Mouse (Mus musculus) hindbrain, embryonic 16.5 days (tissue): ENCODE results near the gene Tcp11. TPM values are rescaled to one million over a fixed set of nuclear protein-coding genes. Genes with fewer than 3 reads are reported as not detected.
A peak's percentile ranks its signal among the peaks of the same experiment; 100 is the strongest.

Source experiments
- ATAC-seq: fragments of 200-750 bp; cut with Nextera tagmentation; 2 replicates; pipeline ENCODE4 v1.8.0; 2017; ENCODE audit warnings: moderate TSS enrichment, moderate library complexity
- H3K27ac ChIP-seq: fragments of 300-500 bp; sonication (generic); 2 replicates; pipeline ENCODE4 v1.5.1; 2014; ENCODE audit warnings: low read depth, mild to moderate bottlenecking, control low read depth, low read length, moderate library complexity
- H3K27me3 ChIP-seq: fragments of 300-500 bp; sonication (generic); replicated peaks from 2 replicates; pipeline ENCODE4 v1.6.1; 2014; ENCODE audit warnings: low read length; ENCODE audit not compliant: control insufficient read depth, insufficient read depth
- H3K36me3 ChIP-seq: fragments of 300-500 bp; sonication (generic); 2 replicates; pipeline ENCODE4 v1.6.1; 2014; ENCODE audit warnings: mild to moderate bottlenecking, low read length, moderate library complexity, mixed read lengths; ENCODE audit not compliant: control insufficient read depth, insufficient read depth
- H3K4me1 ChIP-seq: fragments of 300-500 bp; sonication (generic); 2 replicates; pipeline ENCODE4 v1.6.1; 2014; ENCODE audit warnings: low read depth, low read length; ENCODE audit not compliant: control insufficient read depth, insufficient read depth
- H3K4me2 ChIP-seq: fragments of 300-500 bp; sonication (generic); 2 replicates; pipeline ENCODE4 v1.6.1; 2014; ENCODE audit warnings: mild to moderate bottlenecking, low read length, control low read depth, moderate library complexity
- H3K4me3 ChIP-seq: fragments of 300-500 bp; sonication (generic); 2 replicates; pipeline ENCODE4 v1.5.1; 2014; ENCODE audit warnings: mild to moderate bottlenecking, low read length, control low read depth, moderate library complexity
- H3K9ac ChIP-seq: fragments of 300-500 bp; sonication (generic); 2 replicates; pipeline ENCODE4 v1.6.1; 2014; ENCODE audit warnings: low read depth, mild to moderate bottlenecking, control low read depth, low read length, moderate library complexity
- H3K9me3 ChIP-seq: fragments of 300-500 bp; sonication (generic); 2 replicates; pipeline ENCODE4 v1.6.1; 2014; ENCODE audit warnings: mild to moderate bottlenecking, low read length, moderate library complexity; ENCODE audit not compliant: control insufficient read depth
- WGBS: fragments of 180-500 bp; shearing (Covaris S2); extraction: QIAGEN DNeasy Blood & Tissue Kit; methylation state at CpG from one replicate; pipeline ENCODE4 v1.1.7; 2014; 5-methylcytosine and 5-hydroxymethylcytosine counted together
- polyA plus RNA-seq: library from polyadenylated mRNA; unstranded; fragments of >200 nt; fragmentation: Nextera tagmentation; extraction: Ambion mirVana; gene quantifications from 2 replicates; pipeline ENCODE4 v1.2.1, GENCODE M21; 2015

Gene Tcp11
- polyA plus RNA-seq, 1 experiment from 2014 or later, result 1.6 TPM

DNA sequence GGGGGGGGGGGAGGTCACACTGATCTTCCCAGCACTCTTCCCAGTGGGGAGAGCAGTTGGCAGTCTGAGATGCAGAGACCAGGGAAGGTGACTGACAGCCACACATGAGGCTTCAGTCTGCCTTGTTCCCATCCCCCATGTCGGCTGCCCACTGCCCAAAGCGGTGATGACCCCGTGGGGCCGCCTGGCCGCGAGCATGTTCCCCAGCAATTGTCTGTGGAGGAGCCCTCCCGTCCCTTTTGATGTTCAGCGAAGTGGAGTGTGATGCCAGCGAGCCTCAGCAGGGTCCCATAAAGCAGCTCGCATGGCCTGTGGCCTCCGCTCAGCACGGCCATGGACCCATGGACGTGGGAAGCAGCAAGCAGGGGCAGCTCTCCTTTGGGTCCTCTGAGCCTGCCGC is 26.8 kb upstream of the Tcp11 start:
- no peaks in the 10 kb centered on the region for H3K4me1 ChIP-seq
- no peak overlapping the region for H3K9ac ChIP-seq
- 4% methylated on average over 14 of the region's 14 CpGs for WGBS
- no peak for ATAC-seq
- H3K27me3 ChIP-seq, result no peaks in the 10 kb centered on the region
- H3K4me3 ChIP-seq, result no peak overlapping the region
- no peak overlapping the region for H3K4me2 ChIP-seq
- H3K27ac ChIP-seq, result no peak overlapping the region
- H3K36me3 ChIP-seq, result no peaks in the 10 kb centered on the region
- H3K9me3 ChIP-seq, result no peaks in the 10 kb centered on the region

DNA sequence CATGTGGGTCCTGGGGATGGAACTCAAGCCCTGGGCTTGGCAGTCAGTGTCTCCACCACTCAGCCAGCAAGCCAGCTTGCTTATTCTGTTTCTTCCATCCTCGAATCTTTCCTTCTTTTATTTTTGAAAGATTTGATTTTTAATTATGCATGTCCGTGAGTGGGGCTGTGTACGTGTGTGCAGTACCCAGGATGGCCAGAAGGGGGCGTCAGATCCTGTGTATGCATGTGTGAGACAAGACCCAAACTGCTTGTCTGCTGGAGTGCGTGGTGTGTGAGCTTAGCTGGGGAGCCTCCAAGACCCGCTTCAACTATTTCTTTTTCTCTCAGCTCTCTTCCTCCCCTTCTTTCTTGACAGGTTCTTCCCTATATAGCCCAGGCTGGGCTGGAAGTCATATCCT is 25.9 kb upstream of the Tcp11 start:
- Histone ChIP-seq H3K9me3 (no peaks in the 10 kb centered on the region), H3K27me3 (no peaks in the 10 kb centered on the region), H3K4me1 (peaks cover 7% of the 10 kb centered on the region), H3K9ac (no peak overlapping the region), H3K27ac (no peak overlapping the region), H3K4me2 (no peak overlapping the region), H3K36me3 (no peaks in the 10 kb centered on the region), H3K4me3 (no peak overlapping the region)
- WGBS, result 76% methylated on average over 6 of the region's 6 CpGs
- ATAC-seq, result no peak

DNA sequence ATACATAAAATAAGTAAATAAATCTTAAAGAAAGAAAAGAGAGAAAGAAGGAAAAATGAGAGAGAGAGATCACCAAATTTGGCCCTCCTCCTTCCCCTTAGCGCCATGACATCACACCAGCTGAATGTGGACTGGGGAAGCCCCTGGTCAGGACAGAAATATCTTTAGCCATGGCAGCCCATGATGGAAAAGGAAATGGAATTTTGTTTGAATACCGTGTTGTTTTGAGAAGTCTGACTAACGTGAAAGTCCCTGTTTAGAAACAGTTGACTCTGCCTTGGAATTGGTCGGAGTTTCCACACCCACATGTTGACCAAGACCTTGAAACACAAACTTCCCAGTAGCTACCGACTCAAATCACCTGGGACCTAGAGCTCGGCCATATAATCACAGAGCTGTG is 24.0 kb upstream of the Tcp11 start:
- H3K4me3 ChIP-seq, result no peak overlapping the region
- WGBS, result 89% methylated on average over 6 of the region's 6 CpGs
- H3K36me3 ChIP-seq, result no peaks in the 10 kb centered on the region
- no peak overlapping the region for H3K4me2 ChIP-seq
- no peaks in the 10 kb centered on the region for H3K27me3 ChIP-seq
- H3K9me3 ChIP-seq, result no peaks in the 10 kb centered on the region
- H3K4me1 ChIP-seq, result peaks cover 7% of the 10 kb centered on the region
- no peak for ATAC-seq
- H3K27ac ChIP-seq, result no peak overlapping the region
- no peak overlapping the region for H3K9ac ChIP-seq

DNA sequence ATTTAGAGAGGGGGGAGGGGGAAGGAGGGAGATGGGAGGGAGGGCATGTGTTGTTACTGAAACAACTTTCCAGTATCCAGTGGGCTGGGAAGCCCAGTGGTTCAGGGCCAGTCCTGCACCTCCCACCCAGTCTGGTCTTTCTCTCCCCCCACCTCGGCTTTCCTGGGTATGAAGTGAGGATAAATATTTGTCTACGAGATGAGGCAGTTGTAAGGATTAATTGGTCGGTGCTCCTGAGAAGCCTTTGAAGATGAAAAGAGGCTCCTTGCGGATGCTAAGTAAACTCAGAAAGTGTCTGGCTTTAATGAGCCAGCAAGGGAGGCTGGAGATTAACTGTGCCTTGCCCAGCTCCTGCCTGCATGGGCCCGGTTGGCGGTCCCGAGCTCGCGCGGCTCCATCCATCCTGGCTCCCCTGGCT is 21.5 kb upstream of the Tcp11 start:
- H3K9me3 ChIP-seq, result no peaks in the 10 kb centered on the region
- no peak for ATAC-seq
- H3K4me1 ChIP-seq, result peaks cover 7% of the 10 kb centered on the region
- H3K4me3 ChIP-seq, result no peak overlapping the region
- 0 out of 2 replicates have a peak overlapping the region, but pooled peaks have one; percentile 9 for H3K9ac ChIP-seq
- no peaks in the 10 kb centered on the region for H3K27me3 ChIP-seq
- no peaks in the 10 kb centered on the region for H3K36me3 ChIP-seq
- WGBS, result 37% methylated on average over 10 of the region's 10 CpGs
- no peak overlapping the region for H3K4me2 ChIP-seq
- no peak overlapping the region for H3K27ac ChIP-seq

DNA sequence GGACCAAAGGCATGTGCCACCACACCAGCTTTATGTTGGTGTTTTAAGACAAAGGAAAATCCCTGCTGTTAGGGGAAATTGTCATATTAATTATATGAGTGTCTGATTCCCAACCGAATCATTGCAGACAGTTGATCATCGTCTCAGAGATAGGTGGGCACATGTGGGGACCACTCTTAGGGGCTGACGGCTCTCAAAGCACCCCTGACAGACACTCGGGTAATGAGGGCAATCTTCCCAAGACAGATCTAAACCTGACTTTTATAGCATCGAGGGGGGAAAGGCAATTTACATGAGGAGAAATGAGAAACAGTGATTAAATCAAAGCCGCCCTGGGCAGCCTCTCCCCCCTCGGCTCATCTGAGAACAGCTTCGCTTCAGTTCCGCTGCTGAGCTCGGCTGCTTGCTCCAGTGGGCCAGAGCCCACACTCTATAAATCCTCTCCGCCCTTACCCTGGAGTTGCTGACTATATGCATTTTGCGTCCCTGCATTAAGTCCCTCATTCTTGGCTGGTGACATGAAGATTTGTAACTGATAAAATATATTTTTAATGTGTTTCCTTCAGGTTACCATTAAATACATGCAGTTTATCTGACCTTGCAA is 20.9 kb upstream of the Tcp11 start:
- Histone ChIP-seq H3K9me3 (no peaks in the 10 kb centered on the region), H3K27ac (no peak overlapping the region)

DNA sequence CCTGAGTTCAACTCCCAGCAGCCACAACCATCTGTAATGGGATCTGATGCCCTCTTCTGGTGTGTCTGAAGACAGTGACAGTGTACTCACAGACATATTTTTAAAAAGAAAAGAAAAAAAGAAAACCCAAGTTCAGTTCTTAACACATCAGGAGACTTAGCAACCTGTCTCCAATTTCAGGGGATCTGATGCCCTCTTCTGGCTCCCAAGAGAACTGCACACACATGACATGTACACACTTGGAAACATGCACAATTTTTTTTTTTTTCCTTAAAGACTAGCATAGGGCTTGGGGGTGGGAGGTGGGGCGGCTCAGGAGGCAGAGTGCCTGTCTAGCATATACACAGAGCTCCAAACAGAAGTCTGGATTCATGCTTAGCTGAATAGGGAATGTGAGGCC is 20.2 kb upstream of the Tcp11 start:
- H3K36me3 ChIP-seq, result no peaks in the 10 kb centered on the region
- ATAC-seq, result no peak
- no peak overlapping the region for H3K9ac ChIP-seq
- no peaks in the 10 kb centered on the region for H3K9me3 ChIP-seq
- peaks cover 7% of the 10 kb centered on the region for H3K4me1 ChIP-seq
- 93% methylated on average over 1 of the region's 1 CpGs for WGBS
- H3K4me3 ChIP-seq, result no peak overlapping the region
- H3K27ac ChIP-seq, result no peak overlapping the region
- H3K4me2 ChIP-seq, result no peak overlapping the region
- no peaks in the 10 kb centered on the region for H3K27me3 ChIP-seq

More for the DNA sequence above, 20.9 kb upstream of the Tcp11 start:
- no peak overlapping the region for H3K4me2 ChIP-seq
- 40% methylated on average over 12 of the region's 12 CpGs for WGBS
- 0 out of 2 replicates have a peak, but pooled peaks have one; percentile 56 for ATAC-seq
- no peaks in the 10 kb centered on the region for H3K36me3 ChIP-seq
- no peak overlapping the region for H3K4me3 ChIP-seq
- H3K9ac ChIP-seq, result no peak overlapping the region
- H3K4me1 ChIP-seq, result peaks cover 7% of the 10 kb centered on the region
- H3K27me3 ChIP-seq, result no peaks in the 10 kb centered on the region

DNA sequence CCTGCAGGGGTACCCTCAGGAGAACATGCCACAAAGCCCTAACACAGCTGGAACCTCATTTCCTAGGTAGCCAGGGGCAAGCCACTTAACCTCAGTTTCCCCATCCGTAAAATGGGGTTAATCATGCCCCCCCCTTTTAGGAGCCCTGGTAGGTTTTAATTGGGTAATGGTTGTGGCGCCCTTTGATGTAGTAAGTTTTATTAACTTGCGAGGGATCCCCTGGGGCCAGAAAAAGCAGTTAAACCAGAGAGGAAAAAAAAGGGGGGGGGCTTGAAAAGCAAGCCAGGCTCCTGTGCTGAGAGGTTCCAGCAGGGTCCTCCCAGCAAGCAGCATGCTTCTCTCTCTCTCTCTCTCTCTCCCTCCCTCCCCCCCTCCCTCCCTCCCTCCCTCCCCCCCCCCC is 18.6 kb upstream of the Tcp11 start:
- Histone ChIP-seq H3K36me3 (no peaks in the 10 kb centered on the region), H3K27me3 (no peaks in the 10 kb centered on the region), H3K9ac (no peak overlapping the region), H3K27ac (no peak overlapping the region), H3K4me2 (no peak overlapping the region), H3K9me3 (no peaks in the 10 kb centered on the region), H3K4me3 (no peak overlapping the region), H3K4me1 (peaks cover 7% of the 10 kb centered on the region)
- WGBS, result 53% methylated on average over 3 of the region's 3 CpGs
- ATAC-seq, result no peak

DNA sequence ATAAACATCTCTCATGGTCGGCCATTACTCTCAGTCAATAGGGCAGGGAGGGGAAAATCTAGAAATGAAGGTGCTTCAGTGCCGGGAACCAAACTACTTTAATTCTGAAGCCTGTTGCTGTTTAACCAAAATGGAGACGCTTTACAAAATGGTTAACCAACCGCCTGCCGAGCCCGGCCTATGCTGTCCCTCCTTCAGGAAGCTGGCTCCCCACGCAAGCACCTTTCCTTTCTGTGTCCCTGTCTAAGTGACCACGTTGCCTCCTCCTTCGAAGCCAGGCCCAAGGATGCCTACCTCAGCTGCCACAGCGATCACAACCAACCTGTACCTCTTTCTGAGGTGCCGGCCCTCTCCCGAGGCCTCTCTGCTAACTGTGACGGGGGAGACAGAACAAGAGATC is 16.9 kb upstream of the Tcp11 start:
- Histone ChIP-seq H3K9ac (no peak overlapping the region), H3K4me1 (peaks cover 7% of the 10 kb centered on the region), H3K27ac (no peak overlapping the region), H3K36me3 (no peaks in the 10 kb centered on the region), H3K27me3 (no peaks in the 10 kb centered on the region), H3K4me2 (no peak overlapping the region), H3K9me3 (0 out of 2 replicates have a peak, but pooled peaks cover 2% of the 10 kb centered on the region), H3K4me3 (no peak overlapping the region)
- WGBS, result 90% methylated on average over 13 of the region's 13 CpGs
- no peak for ATAC-seq

DNA sequence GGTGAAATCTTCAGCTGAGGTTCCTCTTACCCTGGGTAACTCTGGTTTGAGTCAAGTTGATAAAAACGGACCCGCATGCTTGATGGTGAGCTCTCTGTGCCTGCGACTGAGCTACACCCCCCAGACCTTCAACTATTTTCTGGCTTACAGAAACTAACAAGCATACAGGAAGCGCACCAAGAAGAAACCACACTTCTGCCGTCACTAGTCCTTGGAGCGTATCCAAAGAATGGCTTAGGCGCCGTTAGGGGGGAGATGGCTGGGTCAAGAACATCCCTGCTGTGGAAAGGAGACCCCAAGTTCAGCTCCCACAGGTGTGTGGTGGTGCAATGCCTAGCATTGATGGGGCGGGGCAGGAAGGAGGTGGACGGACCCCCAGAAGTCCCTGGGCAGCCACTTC is 16.0 kb upstream of the Tcp11 start:
- Histone ChIP-seq H3K27me3 (no peaks in the 10 kb centered on the region), H3K27ac (no peak overlapping the region), H3K4me1 (no peaks in the 10 kb centered on the region; the same call in 1 of the 2 replicates), H3K9me3 (0 out of 2 replicates have a peak, but pooled peaks cover 2% of the 10 kb centered on the region), H3K4me2 (no peak overlapping the region), H3K36me3 (no peaks in the 10 kb centered on the region), H3K4me3 (no peak overlapping the region), H3K9ac (no peak overlapping the region)
- 82% methylated on average over 10 of the region's 10 CpGs for WGBS
- ATAC-seq, result no peak
